Mouse (Mus musculus) liver, adult (tissue): ENCODE results near the gene Xntrpc.

Experiments used
- GATA4 ChIP-seq: IDR thresholded peaks from 2 replicates; pipeline ENCODE4 v1.6.1; 2014; ENCODE audit warnings: mild to moderate bottlenecking, low read length; ENCODE audit not compliant: insufficient replicate concordance

Xntrpc gene

DNA sequence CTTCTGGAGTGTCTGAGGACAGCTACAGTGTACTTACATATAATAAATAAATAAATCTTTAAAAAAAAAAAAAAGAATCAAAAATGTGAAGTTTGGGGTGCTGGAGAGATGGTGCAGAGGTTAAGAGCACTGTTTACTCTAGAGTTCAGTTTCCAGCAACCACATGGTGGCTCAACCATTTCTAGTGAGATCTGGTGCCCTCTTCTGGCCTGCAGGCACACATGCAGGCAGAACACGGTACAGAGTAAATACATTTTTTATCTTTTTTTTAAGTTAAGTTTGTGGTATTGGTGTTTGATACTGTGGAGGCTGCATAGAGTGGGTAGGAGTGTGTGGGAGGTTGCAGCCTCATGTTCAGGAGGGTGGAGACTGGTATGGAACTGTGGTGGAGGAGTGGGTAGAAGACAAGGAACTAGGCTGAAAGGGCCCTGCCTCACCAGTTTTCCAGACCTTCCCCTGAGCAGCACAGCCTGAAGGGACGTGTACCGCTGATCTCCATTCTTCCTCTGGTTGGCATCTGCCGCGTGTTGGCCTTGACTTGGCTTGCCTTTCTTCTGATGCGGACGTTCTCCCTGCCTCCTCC lies 11.3 kb downstream of the Xntrpc start:
- no peak for TF ChIP-seq GATA4

DNA sequence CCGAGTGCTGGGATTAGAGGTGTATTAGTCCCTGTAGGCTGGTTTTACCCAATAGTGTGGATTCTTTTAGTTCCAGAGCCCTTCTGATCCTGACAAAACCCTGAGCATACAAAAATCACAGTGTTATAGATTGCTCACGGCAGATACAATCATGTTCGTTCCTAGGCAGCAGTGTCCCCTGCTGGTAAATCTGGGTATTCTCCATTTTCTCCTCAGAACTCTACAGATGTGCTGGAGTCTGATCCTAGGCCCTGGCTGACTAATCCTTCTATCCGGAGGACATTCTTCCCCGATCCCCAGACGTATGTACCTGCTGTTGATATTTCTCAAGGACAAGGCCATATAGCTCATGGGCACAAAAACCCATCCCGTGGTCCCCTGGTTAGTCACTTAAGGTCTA lies 13.0 kb downstream of the Xntrpc start:
- TF ChIP-seq GATA4, result no peak

DNA sequence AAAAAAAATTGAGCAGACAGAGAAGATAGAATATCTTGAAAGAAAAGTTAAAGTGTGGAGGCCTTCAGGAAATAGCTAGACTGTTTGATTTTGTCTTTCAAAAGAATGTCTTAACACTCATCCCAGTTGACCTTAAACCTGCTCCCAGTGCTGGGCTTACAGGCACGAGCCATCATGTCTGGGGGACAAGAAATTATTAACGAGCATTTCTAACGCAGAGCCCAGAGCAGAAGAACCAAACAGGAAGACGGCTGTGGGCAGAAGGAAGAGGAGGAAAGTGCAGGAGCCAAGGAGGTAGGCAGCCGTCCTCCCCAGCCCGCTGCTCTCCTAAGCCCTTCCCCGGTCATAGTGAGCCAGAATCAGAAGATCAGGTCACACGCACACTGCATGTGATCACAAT lies 14.8 kb downstream of the Xntrpc start:
- no peak for TF ChIP-seq GATA4

DNA sequence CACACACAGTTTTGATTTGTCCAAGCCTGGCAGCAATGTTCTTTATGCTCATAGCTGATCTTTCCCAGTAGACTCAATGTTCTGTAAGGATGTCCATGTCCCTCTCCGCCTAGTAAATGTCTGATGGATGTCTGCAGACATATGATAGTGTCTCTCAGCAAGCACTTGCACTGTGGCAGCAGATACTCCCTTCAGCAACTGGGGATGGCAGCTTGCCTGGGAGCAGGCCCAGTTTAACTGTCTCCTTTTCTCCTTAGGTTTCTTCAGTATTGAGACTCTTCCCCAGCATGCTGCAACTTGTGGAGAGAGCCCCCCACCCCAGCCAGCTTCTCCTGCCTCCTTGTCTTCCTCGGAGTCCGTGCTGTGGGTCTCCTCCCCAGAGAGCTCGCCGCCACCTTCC lies 16.3 kb downstream of the Xntrpc start:
- no peak for TF ChIP-seq GATA4

DNA sequence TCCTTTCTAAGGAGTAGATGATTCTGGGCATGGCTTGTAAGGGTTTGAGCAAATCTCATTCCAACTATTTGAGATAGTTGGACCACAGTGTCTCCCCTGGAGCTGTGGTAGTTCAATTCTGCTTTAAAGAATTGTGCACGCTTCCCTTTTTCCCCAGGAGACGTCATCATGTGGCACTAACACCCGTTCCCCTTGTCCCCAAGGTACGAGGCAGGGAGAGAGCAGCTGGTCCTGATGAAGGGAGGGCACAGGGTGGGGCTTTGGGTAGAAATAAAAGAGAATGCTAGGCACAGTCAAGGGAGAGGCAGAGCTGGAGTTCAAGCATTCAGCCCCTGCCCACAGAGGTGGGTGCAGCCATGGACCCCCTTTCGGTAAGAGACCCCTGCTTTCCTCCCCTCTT lies 17.3 kb downstream of the Xntrpc start, which contains the start of gene Trpc2:
TSS of gene Trpc2 (plus strand) at position 301 of the 400 bp plus-strand sequence.
- no peak for TF ChIP-seq GATA4

DNA sequence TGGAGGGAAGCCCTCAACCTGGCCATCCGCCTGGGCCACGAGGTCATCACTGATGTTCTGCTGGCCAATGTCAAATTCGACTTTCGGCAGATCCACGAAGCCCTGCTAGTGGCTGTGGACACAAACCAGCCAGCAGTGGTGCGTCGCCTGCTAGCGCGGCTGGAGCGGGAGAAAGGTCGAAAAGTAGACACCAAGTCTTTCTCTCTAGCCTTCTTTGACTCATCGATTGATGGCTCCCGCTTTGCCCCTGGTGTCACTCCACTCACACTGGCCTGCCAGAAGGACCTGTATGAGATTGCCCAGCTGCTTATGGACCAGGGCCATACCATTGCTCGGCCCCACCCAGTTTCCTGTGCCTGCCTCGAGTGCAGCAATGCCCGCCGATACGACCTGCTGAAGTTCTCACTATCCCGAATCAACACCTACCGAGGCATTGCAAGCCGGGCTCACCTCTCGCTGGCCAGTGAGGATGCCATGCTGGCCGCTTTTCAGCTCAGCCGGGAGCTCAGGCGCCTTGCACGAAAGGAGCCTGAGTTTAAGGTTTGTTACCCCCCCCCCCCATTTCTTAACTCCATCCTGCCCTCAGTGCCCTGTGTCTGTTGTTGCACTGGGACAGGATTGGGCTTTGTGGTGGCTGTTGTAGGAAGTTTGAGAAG lies 18.7 kb downstream of the Xntrpc start:
- TF ChIP-seq GATA4, result no peak

DNA sequence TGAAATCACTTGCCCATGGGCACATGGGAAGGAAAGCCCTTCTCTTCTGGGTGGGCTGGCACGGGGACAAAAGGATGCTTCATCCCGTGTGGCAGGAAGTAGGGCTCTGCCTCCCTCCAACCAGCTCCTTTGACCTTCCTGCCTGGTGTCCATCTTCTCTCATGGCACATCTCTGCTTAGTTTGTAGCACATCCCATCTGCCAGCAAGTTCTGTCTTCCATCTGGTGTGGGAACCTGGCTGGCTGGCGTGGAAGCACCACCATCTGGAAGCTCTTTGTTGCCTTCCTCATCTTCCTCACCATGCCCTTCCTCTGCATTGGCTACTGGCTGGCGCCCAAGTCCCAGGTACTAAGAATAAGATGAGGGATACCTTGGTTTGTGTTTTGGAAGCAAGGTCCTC lies 21.8 kb downstream of the Xntrpc start:
- TF ChIP-seq GATA4, result no peak

DNA sequence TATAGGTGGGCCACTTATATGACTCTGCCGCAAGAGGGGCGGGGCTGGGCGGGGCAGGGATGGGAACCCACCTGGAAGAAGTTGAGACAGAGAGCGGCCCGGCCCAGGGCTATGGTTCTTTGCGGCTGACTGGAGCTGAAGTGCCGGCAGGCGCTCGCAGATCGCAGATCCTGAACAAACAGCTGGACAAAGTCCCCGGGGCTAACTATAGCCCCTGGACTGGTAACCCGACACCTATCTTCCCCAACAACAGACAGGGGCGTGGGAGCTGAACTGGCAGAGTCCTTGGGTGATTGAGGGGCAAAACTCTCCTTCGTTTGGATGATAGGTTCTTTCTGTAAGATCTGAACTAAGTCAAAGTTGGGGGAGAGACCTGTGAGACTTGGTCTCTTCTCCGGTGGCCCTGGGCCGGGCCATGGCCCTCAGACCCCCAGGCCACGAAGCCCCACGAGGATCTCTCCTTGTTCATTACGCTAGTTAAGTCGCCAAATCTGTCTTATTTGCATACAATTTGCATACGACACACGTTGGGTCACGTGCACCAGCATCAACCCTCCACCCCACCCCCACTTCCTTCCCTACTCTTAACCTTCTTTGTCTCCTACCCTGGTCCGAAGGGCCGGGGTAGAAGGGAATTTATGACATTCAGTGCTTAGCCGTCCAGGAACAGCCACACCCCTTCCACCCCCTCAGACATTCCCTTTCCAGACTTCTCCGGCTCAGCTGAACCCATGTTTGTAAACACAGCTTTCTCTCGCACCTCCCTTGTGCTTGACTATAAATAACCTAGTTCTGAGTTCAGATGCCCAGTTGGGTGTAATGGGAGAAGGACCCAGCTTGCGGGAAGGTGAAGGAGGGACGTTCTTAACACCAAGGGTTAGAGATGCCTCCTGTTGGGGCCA lies 34.5 kb downstream of the Xntrpc start:
- TF ChIP-seq GATA4, result no peak

DNA sequence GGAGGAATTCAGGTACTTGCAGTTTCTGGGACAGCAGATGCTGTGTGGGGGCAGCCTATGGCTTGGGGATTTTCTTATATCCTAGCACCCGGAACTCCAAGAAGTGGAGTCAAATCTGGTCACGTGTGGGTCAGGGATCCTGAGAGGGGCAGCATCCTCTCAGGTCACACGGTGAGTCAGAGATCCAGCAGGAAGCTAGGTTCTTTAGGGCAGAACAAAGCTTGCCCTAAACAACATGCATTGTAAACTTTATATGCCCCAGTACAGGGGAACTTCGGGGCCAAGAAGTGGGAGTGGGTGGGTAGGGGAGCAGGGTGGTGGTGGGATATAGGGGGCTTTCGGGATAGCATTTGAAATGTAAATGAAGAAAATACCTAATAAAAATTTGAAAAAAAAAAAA lies 35.4 kb downstream of the Xntrpc start:
- TF ChIP-seq GATA4, result no peak

DNA sequence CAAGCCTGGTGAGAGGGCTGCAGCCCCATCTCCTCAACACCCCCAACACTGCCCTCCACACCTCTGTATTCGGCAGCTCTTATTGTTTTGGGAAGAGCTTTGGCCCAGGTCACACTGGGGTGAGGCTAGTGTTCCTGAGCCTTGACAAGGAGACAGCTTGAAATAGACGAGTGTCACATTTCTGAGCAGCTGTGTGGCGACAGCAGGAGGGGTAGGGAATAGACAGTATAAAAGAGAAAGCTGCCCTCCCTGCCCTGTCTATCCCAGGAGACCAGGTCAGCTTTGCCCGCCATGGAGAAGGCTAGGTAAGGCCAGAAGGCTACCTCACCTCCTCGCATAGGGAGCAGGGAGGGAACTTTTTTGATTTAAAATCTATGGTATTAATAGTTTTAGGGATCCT lies 36.0 kb downstream of the Xntrpc start, which contains the start of gene Art1:
TSS of gene Art1 (plus strand) at position 257 of the 400 bp plus-strand sequence.
- TF ChIP-seq GATA4, result no peak

DNA sequence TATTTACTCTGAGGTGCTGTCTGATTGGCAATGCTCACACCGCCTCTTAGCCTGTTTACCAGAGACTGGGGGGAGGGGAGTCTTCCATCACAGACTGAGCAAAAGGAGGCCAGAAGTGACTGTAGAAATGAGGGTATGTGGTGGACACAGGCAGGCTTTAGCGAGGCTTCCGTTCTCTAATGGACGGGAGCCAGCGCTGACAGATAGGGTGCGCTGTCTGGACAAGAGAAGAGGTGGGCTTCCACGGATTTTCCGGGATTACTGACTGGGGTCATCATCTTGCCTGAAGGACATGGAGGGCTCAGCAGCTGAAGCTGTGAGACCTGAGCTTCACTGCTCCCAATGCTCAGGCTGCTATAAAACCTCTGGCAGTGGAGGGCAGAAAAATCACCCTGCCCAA lies 36.7 kb downstream of the Xntrpc start:
- no peak for TF ChIP-seq GATA4

DNA sequence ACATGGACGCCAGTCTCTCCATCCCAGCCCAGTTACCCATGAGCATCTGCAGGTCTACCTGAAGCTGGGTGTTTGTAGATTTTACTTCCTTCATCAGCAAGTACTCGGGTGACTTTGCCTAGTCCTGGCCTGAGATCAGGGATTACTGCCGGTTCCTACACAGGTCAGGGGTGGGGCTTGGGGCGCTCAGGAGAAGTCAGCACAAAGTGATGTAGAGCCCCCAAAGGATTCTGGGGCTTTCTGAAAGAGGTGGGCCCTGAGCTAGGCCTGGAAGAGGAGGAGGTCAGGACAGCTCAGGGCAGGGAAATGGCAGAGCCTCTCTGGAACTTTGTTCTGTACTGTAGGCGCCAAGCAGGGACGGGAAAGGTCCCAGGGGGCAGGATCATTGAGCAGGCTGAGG lies 37.2 kb downstream of the Xntrpc start:
- TF ChIP-seq GATA4, result no peak

DNA sequence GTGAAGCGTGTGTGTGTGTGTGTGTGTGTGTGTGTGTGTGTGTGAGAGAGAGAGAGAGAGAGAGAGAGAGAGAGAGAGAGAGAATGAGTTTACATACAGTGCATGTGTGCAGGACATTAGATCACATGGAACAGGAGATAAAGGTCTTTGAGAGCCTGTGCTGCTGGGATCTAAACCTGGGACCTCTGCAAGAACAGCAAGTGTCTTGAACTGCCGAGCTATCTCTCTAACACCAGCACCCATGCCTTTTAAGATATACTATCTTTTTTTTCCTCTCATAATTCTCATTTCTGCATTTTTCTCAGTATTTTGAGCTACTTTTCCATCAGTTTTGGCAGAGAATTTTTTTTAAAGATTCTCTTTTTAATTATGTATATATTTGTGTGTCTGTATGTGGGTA lies 38.0 kb downstream of the Xntrpc start:
- TF ChIP-seq GATA4, result no peak

DNA sequence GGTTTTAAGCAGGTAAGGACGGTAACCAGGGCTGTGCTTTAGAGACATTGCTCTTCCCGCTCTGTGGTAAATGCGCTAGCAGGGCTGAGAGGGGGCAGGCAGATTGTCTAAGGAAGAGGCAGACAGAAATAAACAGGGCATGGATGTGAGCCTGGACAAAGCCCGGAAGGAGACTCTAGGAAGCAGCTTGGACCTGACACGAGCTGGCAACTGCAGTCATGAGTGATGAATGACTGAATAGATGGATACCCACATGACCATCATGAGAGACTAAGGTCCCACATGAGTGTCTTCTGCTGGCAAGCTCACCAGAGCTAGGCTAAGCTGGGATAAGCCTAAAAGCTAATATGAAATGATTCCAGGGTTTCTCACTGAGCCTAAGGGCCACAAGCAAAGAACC lies 38.6 kb downstream of the Xntrpc start:
- no peak for TF ChIP-seq GATA4

DNA sequence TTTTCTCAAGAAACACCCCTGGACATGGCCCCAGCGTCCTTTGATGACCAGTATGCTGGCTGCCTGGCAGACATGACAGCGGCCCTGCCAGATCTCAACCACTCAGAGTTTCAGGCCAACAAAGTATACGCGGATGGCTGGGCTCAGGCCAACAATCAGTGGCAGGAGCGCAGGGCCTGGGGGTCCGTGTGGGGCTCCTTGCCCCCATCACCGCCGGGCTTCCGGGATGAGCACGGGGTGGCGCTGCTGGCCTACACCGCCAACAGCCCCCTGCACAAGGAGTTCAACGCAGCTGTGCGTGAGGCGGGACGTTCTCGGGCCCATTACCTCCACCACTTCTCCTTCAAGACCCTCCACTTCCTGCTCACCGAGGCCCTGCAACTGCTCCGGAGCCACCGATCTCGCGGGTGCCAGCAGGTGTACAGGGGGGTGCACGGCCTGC lies 41.2 kb downstream of the Xntrpc start:
- no peak for TF ChIP-seq GATA4

DNA sequence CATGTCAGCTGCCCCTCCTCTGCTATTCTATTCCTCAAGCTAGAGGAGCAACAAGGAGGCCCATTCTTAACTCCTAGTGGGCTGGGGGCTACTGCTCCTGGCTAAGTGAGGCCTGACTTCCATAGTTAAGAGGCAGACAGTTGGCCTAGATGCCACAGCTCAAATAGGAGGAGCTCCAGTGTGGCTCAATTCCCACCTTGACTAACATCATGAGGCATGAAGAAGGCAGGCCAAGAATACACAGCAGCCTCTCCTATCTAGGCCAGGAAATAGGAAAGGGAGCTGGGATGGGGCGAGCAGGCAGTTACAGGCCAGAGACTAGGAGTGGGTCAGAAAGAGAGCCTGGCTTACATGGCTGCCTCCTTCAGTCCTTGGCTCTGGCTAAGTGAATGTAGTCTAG lies 42.7 kb downstream of the Xntrpc start:
- no peak for TF ChIP-seq GATA4
